Mouse (Mus musculus): ENCODE measurements at regions not wholly inside any gene's neighbourhood (a gene's known extent, or its start where the extent isn't known, plus 50 kb on each side); places are given as distances from the start of the nearest gene placed in this dataset.

DNA sequence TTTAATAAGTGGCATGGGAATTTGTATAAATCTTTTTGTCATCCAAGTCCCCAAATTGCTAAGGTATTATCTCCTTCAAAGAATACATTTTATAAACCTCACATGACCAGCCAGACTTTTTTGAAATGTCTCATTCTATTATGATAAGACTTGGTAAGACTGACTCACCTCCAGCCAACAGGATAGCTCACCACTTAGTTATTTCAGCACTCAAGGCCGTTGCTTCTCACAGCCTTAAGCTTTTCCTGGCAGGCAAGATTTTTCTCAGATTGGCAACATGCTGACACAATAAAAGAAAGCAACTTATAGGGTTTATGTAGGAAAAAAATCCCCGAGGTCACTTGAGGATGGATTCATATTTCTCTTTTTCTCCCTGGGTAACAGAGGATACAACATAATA is 935.9 kb upstream of the Acvr2a start:
- Histone ChIP-seq H3K4me3 (no peak overlapping the region), H3K36me3 (no peaks in the 10 kb centered on the region), H3K4me1 (no peaks in the 10 kb centered on the region), H3K27me3 (no peaks in the 10 kb centered on the region), H3K27ac (no peak overlapping the region), H3K9me3 (no peaks in the 10 kb centered on the region), H3K4me2 (no peak overlapping the region), H3K9ac (no peak overlapping the region)
- no peak for ATAC-seq (ENCODE audit: insufficient number of reproducible peaks, insufficient read depth, low FRiP score, low TSS enrichment, low read depth)
- 60% methylated on average over 2 of the region's 2 CpGs for WGBS

DNA sequence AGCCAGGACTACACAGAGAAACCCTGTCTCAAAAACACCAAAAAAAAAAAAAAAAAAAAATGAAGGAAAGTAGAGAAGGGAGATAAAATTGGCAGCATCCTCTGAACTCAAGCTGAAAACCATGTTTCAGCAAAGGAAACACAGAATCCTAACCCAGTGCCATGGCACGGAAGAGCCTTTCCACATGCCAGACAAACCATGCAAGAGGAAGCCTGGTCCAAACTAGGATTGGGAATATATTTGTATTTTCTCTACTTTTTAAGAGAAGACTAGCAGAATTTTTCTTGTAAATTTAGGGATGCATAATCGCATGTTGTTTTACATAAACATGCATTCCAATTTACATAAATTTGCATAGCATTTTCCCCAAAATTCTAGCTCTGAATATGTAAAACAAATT is 934.8 kb upstream of the Acvr2a start:
- H3K27me3 ChIP-seq = no peaks in the 10 kb centered on the region
- WGBS = 88% methylated on average over 2 of the region's 2 CpGs

DNA sequence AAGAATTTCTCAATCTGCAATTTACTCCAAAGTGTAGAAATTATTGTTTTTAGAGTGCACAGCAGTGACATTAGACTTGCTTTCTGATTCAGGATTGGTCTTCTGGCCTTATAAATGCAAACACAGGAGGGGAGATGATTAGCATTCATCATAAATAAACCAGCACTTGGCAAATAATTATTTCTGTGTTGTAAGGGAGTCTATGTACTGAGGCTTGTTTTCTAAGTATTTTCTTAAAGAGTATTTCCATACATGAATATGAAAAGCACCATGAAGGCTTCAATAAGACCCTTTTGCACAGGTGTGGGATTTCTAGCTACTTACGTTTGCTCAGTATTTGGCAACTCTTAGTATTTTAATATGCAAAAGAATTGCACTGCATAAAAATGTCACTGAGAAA is 934.1 kb upstream of the Acvr2a start:
- H3K27me3 ChIP-seq = no peaks in the 10 kb centered on the region
- no peak overlapping the region for H3K4me2 ChIP-seq
- H3K4me1 ChIP-seq = no peaks in the 10 kb centered on the region
- H3K27ac ChIP-seq = no peak overlapping the region
- no peaks in the 10 kb centered on the region for H3K9me3 ChIP-seq
- H3K4me3 ChIP-seq = no peak overlapping the region
- no peak overlapping the region for H3K9ac ChIP-seq
- no peaks in the 10 kb centered on the region for H3K36me3 ChIP-seq
- 86% methylated on average over 1 of the region's 1 CpGs for WGBS
- ATAC-seq (ENCODE audit: insufficient number of reproducible peaks, insufficient read depth, low FRiP score, low TSS enrichment, low read depth) = no peak

More for the DNA sequence above, 934.8 kb upstream of the Acvr2a start:
- H3K9ac ChIP-seq = no peak overlapping the region
- no peaks in the 10 kb centered on the region for H3K36me3 ChIP-seq
- H3K4me1 ChIP-seq = no peaks in the 10 kb centered on the region
- no peak overlapping the region for H3K27ac ChIP-seq
- no peak overlapping the region for H3K4me2 ChIP-seq
- H3K4me3 ChIP-seq = no peak overlapping the region
- H3K9me3 ChIP-seq = no peaks in the 10 kb centered on the region
- ATAC-seq (ENCODE audit: insufficient number of reproducible peaks, insufficient read depth, low FRiP score, low TSS enrichment, low read depth) = no peak

DNA sequence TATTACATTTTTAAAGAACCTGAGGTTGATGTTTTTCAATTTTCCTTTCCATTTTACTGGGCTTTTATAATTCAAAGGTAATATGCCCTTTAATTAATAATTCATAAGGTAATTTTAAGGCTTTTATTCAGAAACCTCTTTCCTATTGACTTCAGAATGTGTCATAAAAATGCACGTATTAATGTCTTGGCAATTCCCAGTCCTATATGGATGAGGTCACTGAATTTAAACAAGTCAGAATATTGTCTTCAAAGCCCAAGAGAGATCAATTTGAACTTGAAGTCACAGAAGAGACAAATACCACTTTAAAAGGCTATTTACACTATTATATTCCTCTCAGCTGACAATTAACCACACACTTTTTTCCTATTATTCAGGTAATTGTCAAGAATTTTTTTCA is 925.7 kb upstream of the Acvr2a start:
- Histone ChIP-seq H3K4me2 (no peak overlapping the region), H3K27ac (no peak overlapping the region), H3K27me3 (no peaks in the 10 kb centered on the region), H3K4me3 (no peak overlapping the region), H3K36me3 (no peaks in the 10 kb centered on the region), H3K4me1 (no peaks in the 10 kb centered on the region), H3K9me3 (no peaks in the 10 kb centered on the region), H3K9ac (no peak overlapping the region)
- ATAC-seq (ENCODE audit: insufficient number of reproducible peaks, insufficient read depth, low FRiP score, low TSS enrichment, low read depth) = no peak
- 74% methylated on average over 1 of the region's 1 CpGs for WGBS

DNA sequence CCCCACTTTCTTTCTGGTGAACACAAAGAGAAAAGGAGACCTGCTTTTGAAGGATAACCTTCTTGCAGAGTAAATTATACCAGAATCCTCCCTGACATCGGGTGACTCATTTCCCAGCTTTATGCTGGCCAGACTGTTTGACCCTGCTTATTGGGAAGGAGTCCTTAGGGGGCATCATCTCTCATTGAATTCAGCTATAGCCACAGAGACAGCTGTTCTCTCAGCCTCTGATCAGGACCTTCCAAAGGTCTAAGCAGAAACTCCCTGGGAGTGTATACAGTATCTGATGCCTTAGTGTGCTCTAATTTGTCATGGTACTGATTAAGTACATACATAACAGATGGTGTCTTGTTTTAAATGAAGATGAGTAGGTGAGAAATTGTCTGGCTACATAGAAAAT is 922.5 kb upstream of the Acvr2a start:
- Histone ChIP-seq H3K36me3 (no peaks in the 10 kb centered on the region), H3K4me2 (no peak overlapping the region), H3K4me3 (no peak overlapping the region), H3K4me1 (no peaks in the 10 kb centered on the region), H3K27ac (no peak overlapping the region), H3K9ac (no peak overlapping the region), H3K9me3 (no peaks in the 10 kb centered on the region), H3K27me3 (no peaks in the 10 kb centered on the region)
- WGBS = 33% methylated on average over 1 of the region's 1 CpGs
- ATAC-seq (ENCODE audit: insufficient number of reproducible peaks, insufficient read depth, low FRiP score, low TSS enrichment, low read depth) = no peak

DNA sequence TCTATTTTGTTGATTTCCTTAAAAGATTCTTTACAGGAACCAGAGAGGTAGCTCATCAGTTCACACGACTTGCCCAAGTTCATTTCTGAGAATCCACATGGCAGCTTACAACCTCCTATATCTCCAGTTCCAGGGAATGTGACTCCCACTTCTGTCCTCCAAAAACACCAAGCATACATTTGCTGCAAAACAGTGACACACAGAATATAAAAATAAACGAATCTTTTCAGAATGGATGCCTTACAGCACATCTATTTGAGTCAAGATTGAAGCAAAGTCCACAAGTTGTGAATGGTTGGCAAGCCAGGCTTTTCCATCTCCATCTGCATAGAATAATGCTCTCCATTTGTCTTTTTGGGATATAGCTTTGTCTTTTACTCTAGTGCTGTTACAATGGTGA is 921.0 kb upstream of the Acvr2a start:
- Histone ChIP-seq H3K9ac (no peak overlapping the region), H3K9me3 (no peaks in the 10 kb centered on the region), H3K4me1 (no peaks in the 10 kb centered on the region), H3K4me3 (no peak overlapping the region), H3K4me2 (no peak overlapping the region), H3K27ac (no peak overlapping the region), H3K27me3 (no peaks in the 10 kb centered on the region), H3K36me3 (no peaks in the 10 kb centered on the region)
- ATAC-seq (ENCODE audit: insufficient number of reproducible peaks, insufficient read depth, low FRiP score, low TSS enrichment, low read depth) = no peak
- WGBS = 71% methylated on average over 2 of the region's 2 CpGs

DNA sequence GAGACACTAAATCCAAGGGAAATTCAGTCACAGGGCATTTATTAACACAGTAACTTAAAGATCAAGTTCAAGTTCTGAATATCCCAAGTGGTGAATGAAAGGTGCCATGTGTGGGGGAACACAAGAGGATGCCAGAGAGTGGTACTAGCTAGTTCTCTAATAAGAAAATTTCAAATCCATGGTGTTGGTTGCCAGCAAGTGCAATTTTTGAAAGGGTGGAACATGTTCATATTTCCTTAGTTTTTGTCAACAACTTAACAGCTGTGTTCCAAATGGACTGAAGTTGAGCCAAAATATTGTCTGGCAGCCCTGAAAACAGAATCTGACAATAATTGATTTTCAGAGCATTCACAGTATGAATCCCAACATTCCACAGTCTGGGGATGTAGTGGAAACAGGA is 919.1 kb upstream of the Acvr2a start:
- no peak overlapping the region for H3K4me3 ChIP-seq
- no peaks in the 10 kb centered on the region for H3K4me1 ChIP-seq
- H3K27ac ChIP-seq = no peak overlapping the region
- no peak overlapping the region for H3K9ac ChIP-seq
- no peaks in the 10 kb centered on the region for H3K36me3 ChIP-seq
- H3K9me3 ChIP-seq = no peaks in the 10 kb centered on the region
- H3K4me2 ChIP-seq = no peak overlapping the region
- no peaks in the 10 kb centered on the region for H3K27me3 ChIP-seq
- ATAC-seq (ENCODE audit: insufficient number of reproducible peaks, insufficient read depth, low FRiP score, low TSS enrichment, low read depth) = no peak

DNA sequence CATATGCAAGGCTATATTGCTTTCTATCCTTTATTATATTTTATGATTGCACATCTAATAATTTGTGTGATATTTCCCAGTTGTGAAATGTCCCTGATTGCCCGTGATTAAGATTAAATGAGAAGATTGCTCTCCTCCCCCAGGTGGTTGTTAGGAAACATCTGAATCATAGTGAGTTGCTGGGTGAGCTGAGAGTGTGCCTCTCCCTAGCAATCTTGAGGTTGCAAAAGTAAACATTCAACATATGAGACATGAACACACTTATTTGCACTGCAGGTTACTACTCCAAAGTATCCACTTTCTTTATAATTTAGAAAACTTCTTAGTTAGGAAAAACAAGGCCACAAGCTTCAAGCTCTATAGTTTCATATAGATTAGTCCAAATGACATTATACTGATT is 899.6 kb upstream of the Acvr2a start:
- ATAC-seq (ENCODE audit: insufficient number of reproducible peaks, insufficient read depth, low FRiP score, low TSS enrichment, low read depth) = no peak
- 76% methylated on average over 1 of the region's 1 CpGs for WGBS

DNA sequence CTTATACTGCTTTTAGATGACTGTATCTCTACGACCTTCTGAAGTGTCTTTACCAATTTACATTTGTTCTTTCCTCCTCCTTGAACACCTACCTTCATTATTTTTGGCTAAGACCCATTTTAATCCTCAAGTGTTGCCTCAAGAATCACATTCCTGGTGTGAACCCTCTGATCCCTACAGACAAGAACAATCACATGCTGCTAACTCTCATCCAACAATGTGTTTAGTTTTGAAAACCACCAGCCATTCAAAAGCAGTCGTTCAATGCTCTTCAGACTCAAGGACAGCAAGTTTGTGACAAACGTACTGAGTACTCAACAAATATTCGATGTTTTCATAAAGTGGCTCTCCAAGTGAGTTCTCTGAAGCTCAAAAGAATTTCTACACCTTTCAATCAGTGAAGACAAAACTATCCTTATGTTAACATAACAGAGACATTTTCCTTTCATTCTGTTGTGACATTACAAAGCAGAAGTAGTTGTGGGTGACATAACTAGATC is 898.9 kb upstream of the Acvr2a start:
- Histone ChIP-seq H3K9me3 (no peaks in the 10 kb centered on the region), H3K4me1 (no peaks in the 10 kb centered on the region), H3K4me3 (no peak overlapping the region), H3K36me3 (no peaks in the 10 kb centered on the region), H3K9ac (no peak overlapping the region), H3K27ac (no peak overlapping the region), H3K4me2 (no peak overlapping the region), H3K27me3 (no peaks in the 10 kb centered on the region)
- WGBS = 78% methylated on average over 4 of the region's 4 CpGs
- no peak for ATAC-seq (ENCODE audit: insufficient number of reproducible peaks, insufficient read depth, low FRiP score, low TSS enrichment, low read depth)

More for the DNA sequence above, 899.6 kb upstream of the Acvr2a start:
- no peaks in the 10 kb centered on the region for H3K9me3 ChIP-seq
- no peak overlapping the region for H3K9ac ChIP-seq
- H3K4me3 ChIP-seq = no peak overlapping the region
- no peak overlapping the region for H3K4me2 ChIP-seq
- H3K27ac ChIP-seq = no peak overlapping the region
- H3K27me3 ChIP-seq = no peaks in the 10 kb centered on the region
- H3K4me1 ChIP-seq = no peaks in the 10 kb centered on the region
- no peaks in the 10 kb centered on the region for H3K36me3 ChIP-seq

DNA sequence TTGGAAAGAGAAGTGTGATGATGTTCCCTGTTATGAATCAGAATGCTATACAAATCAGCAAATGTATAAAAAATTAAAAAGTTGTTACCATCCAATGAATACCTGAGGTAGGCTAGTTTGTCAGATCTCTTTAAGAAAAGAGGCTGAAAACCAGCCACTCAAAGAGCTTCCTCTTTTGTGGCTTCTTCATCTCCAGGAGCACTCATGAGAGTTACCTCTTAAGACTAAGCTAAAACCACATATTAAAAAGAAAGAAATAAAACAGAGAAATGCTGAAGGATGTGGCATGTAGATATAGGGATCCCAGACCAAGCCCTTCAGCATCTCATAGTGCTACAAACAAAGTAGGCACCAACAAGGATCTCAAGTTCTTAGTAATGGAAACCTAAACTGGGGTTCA is 890.9 kb upstream of the Acvr2a start:
- Histone ChIP-seq H3K4me2 (no peak overlapping the region), H3K4me1 (no peaks in the 10 kb centered on the region), H3K9me3 (no peaks in the 10 kb centered on the region), H3K27me3 (no peaks in the 10 kb centered on the region), H3K9ac (no peak overlapping the region), H3K27ac (no peak overlapping the region), H3K4me3 (no peak overlapping the region), H3K36me3 (no peaks in the 10 kb centered on the region)
- no peak for ATAC-seq (ENCODE audit: insufficient number of reproducible peaks, insufficient read depth, low FRiP score, low TSS enrichment, low read depth)

DNA sequence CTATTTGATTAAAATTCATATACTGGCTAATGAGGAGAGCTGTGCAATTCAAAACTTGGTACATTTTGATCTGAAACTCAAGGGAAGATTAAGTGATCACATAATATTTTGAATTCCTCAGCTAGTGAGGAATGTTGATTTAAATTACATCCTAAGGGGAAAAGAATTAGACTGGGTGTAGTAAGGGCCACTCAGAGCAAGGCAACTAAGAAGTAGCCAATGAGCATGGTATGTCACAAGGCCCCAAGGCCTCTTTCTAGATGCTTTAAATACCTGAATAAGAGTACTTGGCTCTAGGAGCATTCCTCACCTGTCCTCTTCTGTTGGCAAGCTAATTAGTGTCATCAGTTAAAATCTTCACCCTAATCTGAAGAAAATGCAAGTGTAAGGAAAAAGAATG is 887.3 kb upstream of the Acvr2a start:
- H3K4me2 ChIP-seq = no peak overlapping the region
- no peaks in the 10 kb centered on the region for H3K36me3 ChIP-seq
- no peaks in the 10 kb centered on the region for H3K9me3 ChIP-seq
- H3K4me3 ChIP-seq = no peak overlapping the region
- H3K27ac ChIP-seq = no peak overlapping the region
- no peak for ATAC-seq (ENCODE audit: insufficient number of reproducible peaks, insufficient read depth, low FRiP score, low TSS enrichment, low read depth)
- H3K9ac ChIP-seq = no peak overlapping the region
- no peaks in the 10 kb centered on the region for H3K4me1 ChIP-seq
- H3K27me3 ChIP-seq = no peaks in the 10 kb centered on the region

DNA sequence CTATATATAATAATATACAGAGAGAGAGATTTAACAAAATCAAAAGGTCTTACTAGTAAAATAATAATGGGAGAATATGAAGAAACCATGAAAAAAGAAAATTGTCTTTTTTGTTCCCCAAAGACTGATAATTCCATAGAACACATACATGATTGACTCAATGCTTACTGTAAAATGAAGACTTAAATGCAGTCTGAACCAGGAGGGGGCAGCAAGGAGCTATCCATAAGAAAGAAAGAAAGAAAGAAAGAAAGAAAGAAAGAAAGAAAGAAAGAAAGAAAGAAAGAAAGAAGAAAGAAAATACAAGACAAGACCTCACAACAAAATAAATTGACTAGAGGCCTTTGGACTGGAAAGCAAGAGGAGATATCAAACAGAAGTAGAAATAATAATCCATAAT is 868.8 kb upstream of the Acvr2a start:
- no peak overlapping the region for H3K4me2 ChIP-seq

DNA sequence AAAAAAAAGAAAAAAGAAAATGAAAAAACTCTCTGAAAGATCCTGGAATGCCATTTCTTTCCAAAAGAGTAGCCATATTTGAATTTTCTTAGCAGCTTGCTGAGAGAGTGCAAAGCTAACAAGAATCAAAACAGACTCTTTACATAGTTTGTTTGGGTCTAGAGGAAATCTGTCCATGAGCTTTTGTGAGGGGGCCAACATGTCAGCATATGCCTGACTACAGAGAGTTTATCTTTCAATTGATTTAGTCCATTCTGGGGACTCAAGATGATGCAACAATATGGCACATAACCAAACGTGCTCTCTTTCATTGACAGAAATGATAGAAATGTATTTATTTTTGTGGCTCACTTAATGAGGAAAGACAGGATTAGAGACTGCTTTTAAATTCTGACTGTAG is 822.8 kb upstream of the Acvr2a start:
- Histone ChIP-seq H3K36me3 (no peaks in the 10 kb centered on the region), H3K9me3 (no peaks in the 10 kb centered on the region), H3K4me2 (no peak overlapping the region), H3K27me3 (no peaks in the 10 kb centered on the region), H3K4me1 (no peaks in the 10 kb centered on the region), H3K4me3 (no peak overlapping the region), H3K27ac (no peak overlapping the region), H3K9ac (no peak overlapping the region)
- 70% methylated on average over 1 of the region's 1 CpGs for WGBS
- no peak for ATAC-seq (ENCODE audit: insufficient number of reproducible peaks, insufficient read depth, low FRiP score, low TSS enrichment, low read depth)

More for the DNA sequence above, 868.8 kb upstream of the Acvr2a start:
- Histone ChIP-seq H3K4me1 (no peaks in the 10 kb centered on the region), H3K27ac (no peak overlapping the region), H3K27me3 (no peaks in the 10 kb centered on the region), H3K36me3 (no peaks in the 10 kb centered on the region), H3K9ac (no peak overlapping the region), H3K9me3 (no peaks in the 10 kb centered on the region), H3K4me3 (no peak overlapping the region)
- ATAC-seq (ENCODE audit: insufficient number of reproducible peaks, insufficient read depth, low FRiP score, low TSS enrichment, low read depth) = no peak
